Mouse (Mus musculus): ENCODE measurements around the gene Hexb.
"Not testable (repeated sequence)": the region's sequence is repeated elsewhere in the genome, so short reads cannot be mapped to it uniquely, and the experiment has no call there.

The Hexb gene

DNA sequence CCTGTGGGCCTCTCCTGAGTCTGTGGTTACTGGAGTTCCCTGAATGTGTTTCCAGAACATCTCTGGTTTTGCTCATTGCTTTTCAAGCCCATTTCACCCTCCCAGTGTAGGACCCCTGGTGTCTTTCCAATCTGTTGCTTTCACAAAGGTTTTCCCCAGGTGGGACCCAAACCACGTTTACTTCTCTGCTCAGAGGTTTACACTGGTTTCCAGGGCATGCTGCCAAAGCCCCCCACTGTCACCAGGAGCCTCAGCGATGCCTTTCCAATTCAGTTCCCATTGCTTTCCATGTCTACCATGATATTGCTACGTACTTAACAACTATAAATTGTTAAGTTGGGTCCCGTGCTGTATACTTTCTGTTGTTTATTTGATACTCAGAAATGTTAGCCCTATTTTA, 15.3 kb downstream of the Hexb start:
- DNase-seq (ENCODE audit: low spot score): no peak

DNA sequence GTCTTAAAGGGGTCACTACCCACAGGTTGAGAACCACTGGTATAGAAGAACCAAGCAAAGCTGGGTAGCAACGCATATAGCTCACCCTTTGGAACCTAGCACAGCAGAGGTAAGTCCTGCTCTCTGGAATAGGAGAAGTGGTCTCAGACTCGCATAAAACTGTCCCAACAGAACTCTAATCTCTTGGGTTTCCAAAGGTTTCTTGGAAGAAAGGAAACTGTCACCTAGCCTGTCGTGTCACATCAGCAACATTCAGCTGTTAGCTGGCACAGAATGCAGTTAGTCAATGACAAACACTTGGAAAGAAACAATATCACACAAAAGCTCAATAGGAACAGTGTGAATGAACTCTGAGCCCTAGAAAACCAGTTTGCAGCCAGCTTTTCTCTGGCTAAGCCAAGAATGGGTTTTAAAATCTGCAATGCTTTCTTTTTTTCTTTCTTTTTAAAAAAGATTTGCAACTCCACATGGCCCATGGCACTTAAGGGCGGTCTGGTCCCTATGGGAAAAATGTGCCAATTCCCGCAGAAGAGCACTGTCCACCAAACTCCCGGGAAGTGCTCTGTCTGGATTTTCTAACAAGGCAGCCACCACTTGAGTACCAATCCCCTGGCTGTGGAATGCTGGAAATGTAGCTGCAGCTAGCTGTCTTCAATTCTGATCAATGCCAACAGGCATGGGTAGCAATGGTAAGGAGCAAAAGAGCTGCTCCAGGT, 17.9 kb downstream of the Hexb start:
- DNase-seq (ENCODE audit: low spot score): no peak

DNA sequence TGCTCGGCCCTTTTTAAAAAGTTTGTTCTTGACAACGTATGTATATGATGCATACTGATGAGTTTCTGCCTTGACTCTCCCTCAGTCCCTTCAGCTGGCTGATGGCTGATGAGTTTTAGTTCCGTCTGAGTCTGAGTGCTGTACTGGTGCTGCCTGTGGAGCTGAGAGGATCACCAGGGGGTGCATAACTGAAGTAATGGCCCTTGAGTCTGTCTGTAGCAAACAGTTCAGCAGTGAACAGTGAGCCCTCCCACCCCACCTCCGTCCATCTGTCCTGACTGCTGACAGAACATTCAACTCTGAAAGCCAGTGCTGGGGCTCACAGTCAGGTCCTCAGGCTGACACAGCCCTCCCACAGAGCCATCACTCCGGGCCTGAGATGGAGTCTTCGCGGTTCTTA, 19.2 kb downstream of the Hexb start:
- no peak for DNase-seq (ENCODE audit: low spot score)

DNA sequence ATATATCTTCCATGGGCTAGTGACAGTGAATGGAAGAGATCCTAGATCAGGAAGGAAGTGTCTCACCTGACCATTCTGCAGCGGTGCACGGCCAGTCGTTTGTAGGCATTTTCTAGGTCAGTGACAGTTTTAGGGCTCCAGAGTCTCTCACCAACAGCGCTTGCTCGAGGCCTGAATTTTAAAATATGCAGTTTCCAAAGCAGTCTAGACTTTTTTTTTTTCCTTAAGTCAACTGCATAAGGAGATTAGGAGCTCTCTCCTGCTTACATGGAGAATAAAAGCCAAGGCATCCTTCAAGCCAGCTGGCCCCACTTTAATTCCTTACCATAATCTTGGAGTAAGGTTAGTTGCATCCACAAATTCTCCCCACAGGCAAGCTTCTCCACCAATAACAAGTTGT, 21.4 kb downstream of the Hexb start:
- no peak for DNase-seq (ENCODE audit: low spot score)

DNA sequence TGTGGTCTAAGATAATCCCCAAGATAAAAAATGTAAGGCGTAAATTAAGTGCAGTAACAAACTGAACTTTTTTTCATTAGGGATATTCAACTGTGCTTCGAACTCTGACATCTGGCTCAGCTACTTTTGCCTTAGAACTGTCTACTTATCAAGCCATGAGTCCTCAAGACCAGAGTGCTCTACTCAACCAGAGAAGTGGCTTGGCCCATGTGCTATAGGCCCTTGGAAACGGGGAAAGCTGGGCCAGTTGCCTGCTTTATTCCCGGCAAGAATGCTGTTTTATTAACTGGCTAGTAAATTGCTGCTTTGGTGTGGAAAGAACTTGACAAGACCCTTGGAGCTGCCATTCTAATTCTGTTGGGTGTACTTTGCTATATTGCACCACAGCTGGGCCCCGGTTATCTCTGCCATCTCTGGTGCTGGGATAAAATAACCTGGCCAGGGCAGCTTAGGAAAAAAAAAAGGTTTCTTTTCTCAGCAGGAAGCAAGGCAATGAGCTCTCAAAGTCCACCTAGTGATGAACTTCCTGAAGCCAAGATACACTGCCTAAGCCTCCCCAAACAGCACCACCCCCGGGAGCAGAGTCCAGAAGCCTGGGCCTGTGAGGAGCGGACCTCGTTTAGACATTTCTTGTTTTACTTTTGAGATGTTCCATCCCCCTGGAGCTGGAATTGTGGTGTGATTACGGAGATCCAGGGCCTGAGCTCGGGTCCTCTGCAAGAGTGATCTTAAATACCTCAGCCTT, 22.5 kb downstream of the Hexb start:
- no peak for DNase-seq (ENCODE audit: low spot score)

DNA sequence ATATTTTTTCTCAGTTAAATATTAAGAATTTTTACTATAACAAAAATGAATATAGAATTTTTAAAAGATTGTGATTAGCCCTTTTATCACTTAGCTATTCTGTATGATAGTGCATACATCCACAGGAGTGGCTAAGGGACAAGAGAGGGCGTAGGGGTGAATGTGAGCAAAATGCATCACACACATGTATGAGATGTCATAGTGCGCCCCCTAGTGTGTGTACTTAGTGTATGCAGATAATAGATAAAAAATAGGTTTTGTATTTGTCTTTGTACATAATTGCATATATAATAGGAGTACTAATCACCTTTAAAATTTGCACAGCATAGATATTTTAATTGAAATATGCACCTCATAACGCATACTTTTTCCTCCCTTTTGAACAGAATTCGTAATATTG, 52.3 kb downstream of the Hexb start:
- DNase-seq (ENCODE audit: low spot score): no peak

DNA sequence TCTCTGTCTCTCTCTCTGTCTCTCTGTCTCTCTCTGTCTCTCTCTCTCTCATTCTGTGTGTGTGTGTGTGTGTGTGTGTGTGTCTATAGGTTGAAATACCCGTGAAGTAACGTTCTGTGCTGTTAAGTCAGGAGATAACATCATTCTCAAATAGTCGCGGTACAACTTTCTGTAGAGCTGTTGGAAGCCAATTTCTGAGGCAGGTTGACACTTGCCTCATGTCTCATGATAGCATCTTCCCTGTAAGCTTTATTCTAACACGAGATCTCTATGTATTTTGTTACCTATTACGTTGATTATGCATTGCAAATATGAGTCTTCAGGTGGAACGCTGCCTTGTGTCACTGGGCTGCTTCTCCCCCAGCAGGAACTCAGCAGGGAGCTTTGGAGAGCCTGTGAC, 55.8 kb downstream of the Hexb start:
- DNase-seq (ENCODE audit: low spot score): no peak

DNA sequence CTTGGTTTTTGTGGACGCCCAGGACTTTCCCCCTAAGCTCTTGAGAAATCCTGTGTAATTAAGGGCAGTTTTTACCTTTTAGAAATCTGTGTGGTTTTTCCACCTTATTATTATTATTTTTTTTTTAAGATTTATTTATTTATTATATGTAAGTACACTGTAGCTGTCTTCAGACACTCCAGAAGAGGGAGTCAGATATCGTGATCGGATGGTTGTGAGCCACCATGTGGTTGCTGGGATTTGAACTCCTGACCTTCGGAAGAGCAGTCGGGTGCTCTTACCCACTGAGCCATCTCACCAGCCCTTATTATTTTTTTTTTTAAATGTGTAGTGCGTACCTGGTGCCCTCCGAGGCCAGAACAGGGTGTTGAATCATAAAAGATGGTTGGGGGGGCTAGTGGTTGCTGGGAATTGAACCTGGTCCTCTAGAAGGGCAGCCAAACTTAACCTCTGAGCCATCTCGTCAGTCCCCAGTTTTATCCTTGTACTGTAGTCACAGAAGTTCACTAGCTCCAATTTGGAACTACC, 59.7 kb downstream of the Hexb start:
- DNase-seq (ENCODE audit: low spot score): not testable (repeated sequence)

DNA sequence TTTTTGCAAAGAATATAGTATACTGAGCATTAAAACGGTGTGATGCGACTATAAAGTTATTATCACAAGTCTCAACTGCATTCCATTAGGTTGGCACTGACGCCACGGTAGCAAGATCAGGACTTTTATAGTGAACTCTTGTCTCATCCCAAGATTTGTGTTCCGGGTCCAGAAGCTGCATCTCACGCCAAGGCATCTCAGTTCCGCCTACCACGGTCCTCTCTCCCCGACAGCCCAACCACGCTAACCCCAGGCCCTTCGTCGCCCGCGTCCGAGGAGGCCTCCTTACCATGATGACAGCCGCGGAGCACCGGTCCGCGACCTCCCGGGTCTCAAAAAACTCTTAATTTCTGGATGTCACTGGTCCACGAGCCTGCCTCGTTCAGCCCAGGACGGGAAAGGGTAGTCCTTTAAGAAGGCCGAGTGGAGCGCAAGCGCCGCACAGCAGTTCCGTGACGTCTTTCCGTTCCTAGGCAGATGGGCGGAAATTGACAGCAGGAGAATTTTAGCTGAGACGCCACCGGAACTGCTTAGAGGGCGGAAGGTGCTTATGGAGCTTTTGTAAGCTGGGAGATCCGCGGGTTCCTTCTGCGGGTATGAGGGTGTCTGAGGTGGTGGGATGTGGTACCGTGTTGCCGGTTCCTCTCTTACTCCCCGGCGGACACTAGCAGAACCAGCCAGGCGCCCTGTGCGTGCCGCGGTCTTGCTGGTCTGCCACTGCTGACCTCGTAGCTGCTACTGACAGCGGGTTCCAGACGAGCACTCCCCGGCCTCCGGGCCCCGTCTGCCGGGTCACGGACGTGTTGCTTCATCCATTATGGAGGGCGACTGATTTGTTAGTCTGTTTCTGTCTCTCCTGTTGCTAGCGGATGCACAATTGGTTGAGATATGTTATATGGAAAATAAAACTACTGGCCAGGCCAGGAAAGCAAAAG, 60.4 kb downstream of the Hexb start, which contains the start of the genes Gfm2 and Nsa2:
Gene Gfm2, plus strand, starts transcription at position 472 of the 935 bp plus-strand sequence.
Gene Nsa2, minus strand, starts transcription at position 472 of the 935 bp plus-strand sequence.
- peak; percentile 36 for DNase-seq (ENCODE audit: low spot score)

DNA sequence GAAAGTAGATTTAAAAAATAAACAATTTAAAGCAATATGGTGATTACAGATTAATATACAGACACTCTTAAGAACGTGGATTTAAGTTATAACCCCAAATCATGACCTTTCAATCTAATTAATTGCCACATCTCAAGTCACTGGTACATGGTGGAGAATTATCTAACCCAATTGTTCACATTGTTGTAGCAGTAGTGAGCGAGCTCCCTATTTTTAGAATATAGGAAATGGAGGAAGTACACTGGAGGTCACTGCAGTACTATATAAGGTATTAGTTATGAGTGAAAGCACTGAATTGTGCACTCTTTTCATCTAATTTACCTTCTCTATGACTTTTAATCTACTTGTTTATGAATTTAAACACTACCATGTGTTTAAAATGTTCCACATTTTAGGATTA, 67.7 kb downstream of the Hexb start:
- DNase-seq (ENCODE audit: low spot score): not testable (repeated sequence)

DNA sequence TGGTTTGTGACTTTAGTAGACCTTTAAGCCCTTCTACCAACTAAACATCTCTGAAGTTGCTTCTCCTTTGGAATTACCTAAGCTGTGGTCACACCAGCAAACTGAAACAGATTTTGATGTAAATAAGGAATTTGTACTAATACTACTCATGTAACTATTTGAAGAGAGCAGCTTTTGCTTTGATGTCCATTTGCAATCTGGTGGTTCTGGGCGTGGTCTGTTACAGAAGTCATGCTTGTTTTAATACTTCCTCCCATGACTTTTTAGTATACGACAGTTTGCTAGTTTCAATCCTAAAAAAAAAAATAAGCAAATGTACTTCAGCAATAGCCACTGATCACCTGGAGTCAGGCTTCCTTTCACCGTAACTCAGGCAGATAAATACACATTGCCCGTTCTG, 68.5 kb downstream of the Hexb start:
- not testable (repeated sequence) for DNase-seq (ENCODE audit: low spot score)

Data from urinary bladder, postnatal 10 days (tissue).